Mouse (Mus musculus): Measurements from ENCODE around the gene F2. TPM values are rescaled to one million over a fixed set of nuclear protein-coding genes. Genes with fewer than 3 reads are reported as not detected.
"Not testable (repeated sequence)": the region's sequence is repeated elsewhere in the genome, so short reads cannot be mapped to it uniquely, and the experiment has no call there.

F2 gene
- total RNA-seq, 2 experiments from 2014 or later = not detected

- DNase-seq (ENCODE audit: low spot score in 2 of 2); intact Hi-C loops (cut with DNase I): not testable (repeated sequence)
These were observed 26.8 kb downstream of the F2 start for GRCm38 (mm10) chr2:91609370-91609769.

- no peak for DNase-seq (ENCODE audit: low spot score in 2 of 2)
- intact Hi-C loops (cut with DNase I) = loop anchor here (5.0 kb wide), 1 partner anchor 35 kb away; no protein-coding TSS in a partner anchor
These were observed 33.8 kb downstream of the F2 start for GRCm38 (mm10) chr2:91602389-91602788.

- intact Hi-C loops (cut with DNase I) = loop anchor here (5.0 kb wide), 1 partner anchor 33 kb away; no protein-coding TSS in a partner anchor
- DNase-seq (ENCODE audit: low spot score in 2 of 2) = peak; percentile 14 to 16
These were observed 35.7 kb downstream of the F2 start for GRCm38 (mm10) chr2:91600475-91600874.

GRCm38 (mm10) chr2:91586242-91586641 is 50.0 kb downstream of the F2 start:
- DNase-seq (ENCODE audit: low spot score in 2 of 2) = no peak
- intact Hi-C loops (cut with DNase I) = no loop called here

GRCm38 (mm10) chr2:91580894-91581293 is 55.3 kb downstream of the F2 start:
- intact Hi-C loops (cut with DNase I) = no loop called here
- DNase-seq (ENCODE audit: low spot score in 2 of 2) = peak; percentile 6 to 8

Other genes with a start within 250 kb of the F2 start
- 100 to 1,000 TPM; 100 to 103 TPM for gene 1110051M20Rik, start 191.7 kb downstream of the F2 start, total RNA-seq (2021)
- 10 to 100 TPM; 24.7 to 29.6 TPM for gene Lrp4, start 178.9 kb downstream of the F2 start, total RNA-seq (2021)
- 100 to 1,000 TPM; 125 to 130 TPM for gene Ckap5, start 109.7 kb downstream of the F2 start, total RNA-seq (2021)
- 10 to 100 TPM in 1 of 2 experiments, 1 to 10 TPM in 1; 9.6 to 14.6 TPM for gene Zfp408, start 13.4 kb upstream of the F2 start, total RNA-seq (2021)
- 10 to 100 TPM; 69.2 to 75.7 TPM for gene Arhgap1, start 13.4 kb upstream of the F2 start, total RNA-seq (2021)
- gene Atg13, start 74.2 kb upstream of the F2 start, total RNA-seq (2021) = 10 to 100 TPM; 87.6 to 88.1 TPM
- gene Harbi1, start 74.4 kb upstream of the F2 start, total RNA-seq (2021) = 1 to 10 TPM; 6.7 to 7.4 TPM
- gene Ambra1, start 93.7 kb upstream of the F2 start, total RNA-seq (2021) = 10 to 100 TPM; 52.6 to 55.5 TPM